Mouse (Mus musculus) CH12.LX (cell line): ENCODE measurements around the gene Gzmm. TPM values are rescaled to one million over a fixed set of nuclear protein-coding genes. Genes with fewer than 3 reads are reported as not detected.

Source experiments
- DNase-seq: peaks from one replicate; pipeline ENCODE4 v3.0.0-alpha.2; 2013; ENCODE audit errors: extremely low read depth
- H3K27ac ChIP-seq: 2 replicates; pipeline ENCODE4 v1.5.1; 2012; ENCODE audit warnings: low read depth, mild to moderate bottlenecking, control low read depth, moderate library complexity; ENCODE audit not compliant: insufficient read depth
- H3K27me3 ChIP-seq: replicated peaks from 2 replicates; pipeline ENCODE3; 2012; ENCODE audit warnings: inconsistent platforms
- H3K36me3 ChIP-seq, 2 experiments: replicated peaks in 1 of 2; 2 replicates each; pipeline versions ENCODE3 to v1.6.1; 2012; ENCODE audit warnings: inconsistent platforms in 1 of 2, low read length in 1 of 2, mild to moderate bottlenecking in 1 of 2, mixed read lengths in 1 of 2, moderate library complexity in 1 of 2; ENCODE audit not compliant: control insufficient read depth in 1 of 2, insufficient read depth in 1 of 2
- H3K4me1 ChIP-seq, 2 experiments: 2 replicates each; pipeline ENCODE4 v1.6.1; 2012; ENCODE audit warnings: inconsistent platforms in 1 of 2, moderate library complexity in 1 of 2; ENCODE audit not compliant: insufficient read depth in 2 of 2, control insufficient read depth in 1 of 2
- H3K4me2 ChIP-seq: 2 replicates; pipeline ENCODE4 v1.6.1; 2012; ENCODE audit warnings: low read depth, mild to moderate bottlenecking, control low read depth; ENCODE audit not compliant: poor library complexity, insufficient read depth, severe bottlenecking
- H3K4me3 ChIP-seq, 3 experiments: fragments of 150-350 bp in 1 of 3; sonication (generic) in 1 of 3; replicated peaks in 1 of 3; 2 replicates each; pipeline versions ENCODE3 to v1.5.1; 2011 to 2012; ENCODE audit warnings: low read depth in 2 of 3, low read length in 2 of 3, mild to moderate bottlenecking in 2 of 3, moderate library complexity in 2 of 3, control low read depth in 1 of 3, improper control_type of control experiment in 1 of 3, inconsistent platforms in 1 of 3, mixed read lengths in 1 of 3; ENCODE audit not compliant: poor library complexity in 1 of 3
- H3K79me2 ChIP-seq: replicated peaks from 2 replicates; pipeline ENCODE4 v1.6.1; 2012; ENCODE audit warnings: mild to moderate bottlenecking, moderate library complexity; ENCODE audit not compliant: control insufficient read depth, poor library complexity, insufficient read depth, severe bottlenecking; ENCODE audit errors: extremely low read depth
- H3K9ac ChIP-seq: 2 replicates; pipeline ENCODE4 v1.6.1; 2012; ENCODE audit warnings: low read depth, mild to moderate bottlenecking, control low read depth, moderate library complexity; ENCODE audit not compliant: insufficient read depth
- H3K9me3 ChIP-seq: replicated peaks from 2 replicates; pipeline ENCODE3; 2012; ENCODE audit warnings: low read length, inconsistent platforms, mixed read lengths
- ELF1 ChIP-seq: IDR thresholded peaks from 2 replicates; pipeline ENCODE4 v1.6.1; 2014; ENCODE audit warnings: low read depth, mild to moderate bottlenecking, inconsistent platforms, low read length, improper control_type of control experiment
- EP300 ChIP-seq: IDR thresholded peaks from 2 replicates; pipeline ENCODE4 v1.6.1; 2011; ENCODE audit warnings: low read length, improper control_type of control experiment
- GABPA ChIP-seq: IDR thresholded peaks from 2 replicates; pipeline ENCODE4 v1.6.1; 2012; ENCODE audit warnings: low read depth, low read length, improper control_type of control experiment, inconsistent platforms; ENCODE audit not compliant: insufficient replicate concordance
- JUN ChIP-seq: IDR thresholded peaks from 2 replicates; pipeline ENCODE4 v1.6.1; 2011; ENCODE audit warnings: low read depth, mild to moderate bottlenecking, low read length, improper control_type of control experiment, moderate library complexity; ENCODE audit not compliant: insufficient read depth
- JUND ChIP-seq: conservative IDR thresholded peaks from 2 replicates; pipeline ENCODE4 v1.6.1; 2011; ENCODE audit warnings: low read depth, low read length, improper control_type of control experiment
- MAFK ChIP-seq: IDR thresholded peaks from 2 replicates; pipeline ENCODE4 v1.6.1; 2011; ENCODE audit warnings: low read length, improper control_type of control experiment; ENCODE audit not compliant: insufficient replicate concordance
- MEF2A ChIP-seq: IDR thresholded peaks from 2 replicates; pipeline ENCODE4 v1.6.1; 2014; ENCODE audit warnings: low read depth, mild to moderate bottlenecking, inconsistent platforms, low read length, improper control_type of control experiment, borderline replicate concordance
- NELFE ChIP-seq: IDR thresholded peaks from 2 replicates; pipeline ENCODE4 v1.6.1; 2011; ENCODE audit warnings: low read depth, low read length, improper control_type of control experiment
- NRF1 ChIP-seq: IDR thresholded peaks from 2 replicates; pipeline ENCODE4 v1.6.1; 2014; ENCODE audit warnings: low read depth, mild to moderate bottlenecking, inconsistent platforms, low read length, improper control_type of control experiment, moderate library complexity
- TBP ChIP-seq: conservative IDR thresholded peaks from 2 replicates; pipeline ENCODE4 v1.6.1; 2011; ENCODE audit warnings: low read depth, low read length, improper control_type of control experiment
- ZC3H11A ChIP-seq: IDR thresholded peaks from 2 replicates; pipeline ENCODE4 v1.6.1; 2012; ENCODE audit warnings: low read depth, mild to moderate bottlenecking, inconsistent platforms, low read length, improper control_type of control experiment
- dilution Hi-C: fragments of 300-500 bp; cut with MboI; formaldehyde crosslinking; loops from 2 replicates; pipeline ENCODE4 v1.14.3; 2020; ENCODE audit warnings: low sequenced_read_pairs; ENCODE audit not compliant: extremely low pct_unique_long_range_greater_than_20kb, extremely low pct_ligation_motif_present
- in situ Hi-C: fragments of 300-500 bp; cut with MboI; formaldehyde crosslinking; loops from 3 replicates; pipeline ENCODE4 v1.14.3; 2019; ENCODE audit warnings: low sequenced_read_pairs, low pct_ligation_motif_present, low pct_unique_long_range_greater_than_20kb, mixed read lengths
- polyA plus RNA-seq: library from polyadenylated mRNA; unstranded; fragments of >175 nt; gene quantifications from 2 replicates; pipeline ENCODE4 v1.2.1, GENCODE M21; 2012; ENCODE audit warnings: low read depth; ENCODE audit not compliant: insufficient read length
- total RNA-seq, 2 experiments: library from RNA; depleted of rRNA; stranded (reverse); fragments of 300-350 nt in 1 of 2; fragments of >200 nt in 1 of 2; gene quantifications; 2 replicates each; pipeline ENCODE4 v1.2.3; 2012 to 2014

The Gzmm gene
- total and polyA plus RNA-seq, 3 experiments: 0.17 to 0.73 (median 0.59) TPM

- no peak for DNase-seq
- in situ Hi-C loops (no loop called here), dilution Hi-C loops (no loop called here)
- Histone ChIP-seq H3K9ac (no peak overlapping the region), H3K27me3 (peaks cover 16% of the 10 kb centered on the region), H3K9me3 (peaks cover 6% of the 10 kb centered on the region), H3K4me1 (peaks cover 7 to 8% of the 10 kb centered on the region in 2 experiments), H3K27ac (no peak overlapping the region), H3K4me2 (no peak overlapping the region), H3K36me3 (peaks cover 4 to 15% of the 10 kb centered on the region in 2 experiments), H3K79me2 (no peaks in the 10 kb centered on the region), H3K4me3 (no peak overlapping the region)
- TF ChIP-seq JUND (no peak), NRF1 (no peak), GABPA (no peak), TBP (no peak), MAFK (no peak), JUN (no peak), MEF2A (no peak), NELFE (no peak)
Measured at GRCm38 (mm10) chr10:79728323-79729249, 39.8 kb downstream of the Gzmm start.

DNA sequence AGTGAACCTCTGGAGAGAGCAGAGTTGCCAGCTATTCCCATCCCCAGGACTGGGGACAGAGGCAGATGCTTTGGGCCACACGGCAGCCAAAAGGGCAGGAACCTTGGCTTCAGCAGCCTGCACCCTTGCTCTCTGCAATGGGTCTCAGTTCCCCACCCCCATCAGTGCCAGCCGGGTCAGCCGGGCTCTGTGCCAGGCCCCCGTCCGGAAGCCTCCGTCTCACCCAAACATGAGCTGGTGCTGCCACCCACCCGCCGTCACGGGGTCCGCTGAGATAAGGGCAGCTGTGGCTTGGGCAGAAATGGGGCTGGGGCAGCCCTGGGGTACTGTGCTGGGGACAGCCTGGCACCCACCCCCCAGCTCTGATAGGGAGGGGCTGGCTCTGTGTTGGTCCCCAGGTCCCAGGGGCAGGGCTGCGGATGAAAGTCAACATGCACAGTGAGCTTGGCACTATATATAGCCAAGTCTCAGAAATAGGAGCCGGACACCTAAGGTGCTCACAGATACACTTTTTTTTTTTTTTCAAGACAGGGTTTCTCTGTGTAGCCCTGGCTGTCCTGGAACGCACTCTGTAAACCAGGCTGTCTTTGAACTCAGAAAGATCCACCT is 40.6 kb downstream of the Gzmm start:
- Histone ChIP-seq H3K9ac (no peak overlapping the region), H3K4me3 (no peak overlapping the region), H3K27me3 (peaks cover 8% of the 10 kb centered on the region), H3K27ac (no peak overlapping the region), H3K4me2 (no peak overlapping the region), H3K79me2 (no peaks in the 10 kb centered on the region), H3K36me3 (peaks cover 13 to 24% of the 10 kb centered on the region in 2 experiments), H3K9me3 (peaks cover 8% of the 10 kb centered on the region), H3K4me1 (peaks cover 7 to 8% of the 10 kb centered on the region in 2 experiments)
- no peak for DNase-seq
- in situ Hi-C loops: no loop called here
- TF ChIP-seq ZC3H11A (no peak), ELF1 (no peak), EP300 (no peak)
- dilution Hi-C loops: no loop called here
